Mouse (Mus musculus) kidney, adult 11 months (tissue): ENCODE measurements at regions not wholly inside any gene's neighbourhood (a gene's known extent, or its start where the extent isn't known, plus 50 kb on each side); places are given as distances from the start of the nearest gene placed in this dataset.
"Not testable (repeated sequence)": the region's sequence is repeated elsewhere in the genome, so short reads cannot be mapped to it uniquely, and the experiment has no call there.

Experiments used
- DNase-seq: peaks from one replicate; pipeline ENCODE4 v3.0.0; 2022

- DNase-seq, result no peak
These were observed 428.1 kb downstream of the Pom121l12 start for GRCm38 (mm10) chr11:15027213-15027612.

GRCm38 (mm10) chr11:15042168-15042567 lies 443.1 kb downstream of the Pom121l12 start:
- no peak for DNase-seq

- DNase-seq, result not testable (repeated sequence)
These were observed 490.0 kb downstream of the Pom121l12 start for GRCm38 (mm10) chr11:15088918-15089645.

- no peak for DNase-seq
These were observed 497.8 kb downstream of the Pom121l12 start for GRCm38 (mm10) chr11:15096900-15097299.

GRCm38 (mm10) chr11:15108046-15108445 lies 509.0 kb downstream of the Pom121l12 start:
- no peak for DNase-seq

- DNase-seq, result peak; percentile 31
These were observed 514.5 kb downstream of the Pom121l12 start for GRCm38 (mm10) chr11:15113583-15113982.

GRCm38 (mm10) chr11:15125812-15126211 lies 526.7 kb downstream of the Pom121l12 start:
- DNase-seq, result no peak
